Mouse (Mus musculus) embryo, embryonic 9.5 days (tissue): ENCODE results near the gene Cldn7.
"Not testable (repeated sequence)": the region's sequence is repeated elsewhere in the genome, so short reads cannot be mapped to it uniquely, and the experiment has no call there.

ENCODE experiments used
- DNase-seq: peaks from one replicate; pipeline ENCODE4 v3.0.0-alpha.2; 2017; ENCODE audit errors: extremely low spot score

Cldn7 gene

DNA sequence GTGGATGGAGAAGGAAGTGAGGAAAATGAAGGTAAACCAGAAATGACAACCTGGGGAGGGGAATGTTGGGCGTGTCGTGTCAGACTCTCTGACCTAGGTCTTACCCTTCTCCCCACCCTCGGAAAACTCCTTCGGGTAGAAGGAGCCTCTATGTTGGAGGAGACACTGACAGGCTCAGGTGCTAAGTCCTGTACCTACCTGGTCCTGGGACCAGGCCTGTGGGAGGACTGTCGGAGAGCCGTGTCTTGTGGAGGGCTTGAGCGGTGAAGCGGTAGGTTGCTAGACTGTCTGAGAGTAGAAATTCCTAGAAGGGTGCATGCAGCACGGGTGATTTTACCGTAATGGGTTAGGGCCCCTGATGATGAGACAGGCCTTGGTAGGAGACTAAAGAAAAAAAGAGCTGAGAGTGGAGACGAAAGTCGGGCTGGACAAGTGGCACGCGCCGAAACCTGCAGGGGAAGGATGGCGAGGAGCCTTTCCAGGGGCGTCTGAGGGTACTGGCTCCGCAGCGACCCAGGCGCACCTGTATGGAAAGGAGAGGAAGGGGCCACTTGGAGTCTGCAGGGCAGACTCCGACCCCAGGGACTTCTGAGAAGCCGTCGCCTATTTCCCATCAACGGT, at the start of gene Cldn7:
Gene Cldn7 (plus strand): TSS at position 130 of the 621 bp plus-strand sequence.
- DNase-seq: peak; percentile 21

DNA sequence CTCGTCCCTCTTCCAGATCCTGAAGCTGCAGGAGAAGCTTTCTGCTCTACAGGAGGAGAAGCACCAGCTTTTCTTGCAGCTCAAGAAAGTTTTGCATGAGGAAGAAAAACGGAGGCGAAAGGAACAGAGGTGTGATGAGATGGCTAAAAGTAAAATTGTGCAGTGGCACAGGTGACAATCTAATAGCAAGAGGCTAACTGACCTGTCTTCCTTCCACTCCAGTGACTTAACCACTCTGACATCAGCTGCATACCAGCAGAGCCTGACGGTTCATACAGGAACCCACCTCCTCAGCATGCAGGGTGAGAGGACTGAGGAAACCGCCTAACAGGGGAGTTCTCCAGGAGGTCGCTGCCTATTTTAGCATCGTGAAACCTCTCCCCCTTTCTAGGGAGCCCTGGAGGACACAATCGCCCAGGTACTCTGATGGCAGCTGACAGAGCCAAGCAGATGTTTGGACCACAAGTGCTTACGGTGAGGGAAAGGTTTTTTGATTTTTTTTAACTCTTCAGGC, 49.6 kb upstream of the Cldn7 start:
- no peak for DNase-seq

DNA sequence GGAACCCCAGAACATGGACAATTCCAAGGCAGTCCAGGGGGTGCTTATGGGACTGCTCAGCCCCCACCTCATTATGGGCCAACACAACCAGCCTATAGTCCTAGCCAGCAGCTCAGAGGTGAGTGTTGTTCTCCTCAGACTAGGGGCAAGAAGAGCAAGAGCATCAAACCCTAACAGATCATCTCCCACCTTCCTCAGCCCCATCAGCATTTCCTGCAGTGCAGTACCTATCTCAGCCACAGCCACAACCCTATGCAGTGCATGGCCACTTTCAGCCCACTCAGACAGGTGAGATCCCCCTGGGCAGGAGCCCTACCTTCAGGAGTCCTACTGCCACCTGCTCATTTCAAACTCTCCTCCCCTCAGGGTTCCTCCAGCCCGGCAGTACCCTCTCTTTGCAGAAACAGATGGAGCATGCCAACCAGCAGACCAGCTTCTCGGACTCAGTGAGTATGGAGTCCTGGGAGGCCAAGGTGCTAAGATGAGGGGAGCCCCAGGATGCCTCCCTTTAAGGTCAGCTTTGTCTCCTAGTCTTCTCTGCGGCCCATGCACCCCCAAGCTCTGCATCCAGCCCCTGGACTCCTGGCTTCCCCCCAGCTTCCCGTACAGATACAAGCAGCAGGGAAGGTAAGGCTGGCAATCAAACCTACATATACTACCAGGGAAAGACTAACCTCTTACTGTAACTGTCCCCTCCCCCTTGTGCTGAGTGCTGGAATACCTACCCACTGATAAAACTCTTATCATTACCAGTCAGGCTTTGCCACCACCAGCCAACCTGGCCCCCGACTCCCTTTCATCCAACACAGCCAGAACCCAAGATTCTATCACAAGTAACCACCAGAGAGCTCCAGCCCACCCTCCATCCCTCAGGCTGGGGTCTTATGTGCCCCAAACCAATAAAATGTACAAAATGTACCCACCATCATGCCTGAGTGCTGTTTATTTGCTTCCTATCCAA, 48.6 kb upstream of the Cldn7 start:
- peak; percentile 27 for DNase-seq

DNA sequence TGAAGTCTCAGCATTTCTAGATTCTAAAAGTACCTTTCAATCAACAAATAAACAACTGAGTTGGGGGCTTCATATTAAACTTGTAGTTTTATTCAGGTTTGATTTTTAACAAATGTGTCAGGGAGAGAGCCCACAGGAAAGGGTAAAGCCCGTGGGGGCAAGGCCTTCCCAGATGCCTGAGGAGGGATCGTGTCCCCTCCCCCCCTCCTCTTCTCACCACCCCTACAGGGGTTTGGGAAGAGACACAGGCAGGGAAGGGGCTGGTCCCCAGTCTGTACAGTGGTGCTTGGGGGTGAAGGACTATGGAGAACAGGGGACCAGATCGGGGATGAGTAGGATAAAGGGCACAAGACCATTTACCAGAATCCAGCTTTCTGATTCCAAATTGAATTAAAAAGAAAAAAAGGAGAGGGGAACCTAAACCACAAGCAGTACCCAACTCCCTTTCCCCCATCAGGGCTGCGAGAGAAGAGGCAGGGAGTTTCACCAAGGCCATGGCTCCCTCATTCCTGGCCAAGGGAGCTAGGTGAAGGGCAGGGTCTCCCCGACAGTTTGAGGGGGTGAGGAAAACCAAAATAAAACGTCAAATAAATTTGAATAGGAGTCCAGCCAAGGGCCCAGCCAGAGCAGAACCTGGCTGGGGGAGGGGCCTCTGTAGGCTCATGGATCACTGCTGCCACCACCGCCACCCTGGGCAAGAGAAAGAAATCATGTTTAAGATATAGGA, 47.8 kb upstream of the Cldn7 start:
- DNase-seq: not testable (repeated sequence)

DNA sequence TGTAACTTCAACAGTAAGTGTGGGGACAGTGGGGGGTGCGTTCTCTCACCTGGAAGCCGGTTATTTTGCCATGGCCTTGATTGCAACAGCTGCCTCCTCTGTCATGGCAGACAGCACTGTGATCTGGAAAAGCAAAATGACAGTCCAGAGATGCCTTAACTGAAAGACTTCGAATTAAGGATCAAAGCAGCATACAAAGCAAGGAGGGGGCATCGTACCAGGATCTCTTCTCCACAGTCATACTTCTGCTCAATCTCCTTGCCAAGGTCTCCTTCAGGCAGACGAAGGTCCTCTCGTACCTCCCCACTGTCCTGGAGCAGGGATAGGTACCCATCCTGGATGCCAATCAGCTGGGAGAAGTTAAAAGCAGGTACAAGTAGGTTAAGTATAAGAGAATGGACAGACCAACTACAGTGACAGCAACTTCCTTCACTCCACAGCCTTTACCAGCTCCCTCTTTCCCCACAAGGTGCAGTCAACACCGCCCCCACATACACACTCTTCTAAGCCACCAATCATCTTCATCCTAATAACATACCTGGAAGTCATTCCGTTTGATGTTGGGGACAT, 47.1 kb upstream of the Cldn7 start:
- no peak for DNase-seq

DNA sequence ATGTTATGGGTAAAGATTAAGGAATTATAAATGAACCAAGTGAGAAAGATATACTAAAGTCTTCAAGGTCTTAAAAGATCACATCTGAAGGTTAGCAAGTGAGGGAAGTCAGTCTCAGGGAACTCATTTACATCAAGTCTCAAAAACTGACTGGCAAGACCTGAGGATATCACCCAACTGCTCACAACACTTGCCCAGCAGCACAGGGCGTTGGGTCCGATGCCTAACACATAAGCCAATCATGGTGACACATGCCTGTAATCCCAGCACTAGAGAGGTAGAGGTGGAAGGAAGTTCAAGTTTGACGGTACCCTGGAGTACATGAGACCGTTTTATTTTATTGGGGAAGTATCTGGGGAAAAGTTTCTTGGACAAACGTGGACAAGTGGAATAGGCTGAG, 46.5 kb upstream of the Cldn7 start:
- DNase-seq: no peak

DNA sequence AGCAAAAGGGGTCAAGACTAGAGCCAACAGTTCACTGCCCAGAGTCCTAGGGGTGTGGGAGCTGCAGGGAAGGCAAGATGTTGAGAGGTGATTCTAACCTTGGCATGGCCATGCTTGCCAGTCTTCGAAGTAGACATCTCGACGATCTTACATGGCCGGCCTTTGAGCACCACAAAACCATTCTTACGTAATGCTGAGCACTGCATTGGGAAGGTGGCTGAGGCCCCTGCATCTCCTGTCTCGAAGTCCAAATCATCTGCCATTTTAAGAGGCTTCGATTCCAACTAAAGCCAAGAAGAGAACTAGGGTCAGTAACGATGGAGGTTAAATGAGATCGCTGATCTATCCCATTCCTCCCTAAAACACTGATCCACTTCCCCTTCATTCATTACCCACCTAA, 45.5 kb upstream of the Cldn7 start:
- no peak for DNase-seq

DNA sequence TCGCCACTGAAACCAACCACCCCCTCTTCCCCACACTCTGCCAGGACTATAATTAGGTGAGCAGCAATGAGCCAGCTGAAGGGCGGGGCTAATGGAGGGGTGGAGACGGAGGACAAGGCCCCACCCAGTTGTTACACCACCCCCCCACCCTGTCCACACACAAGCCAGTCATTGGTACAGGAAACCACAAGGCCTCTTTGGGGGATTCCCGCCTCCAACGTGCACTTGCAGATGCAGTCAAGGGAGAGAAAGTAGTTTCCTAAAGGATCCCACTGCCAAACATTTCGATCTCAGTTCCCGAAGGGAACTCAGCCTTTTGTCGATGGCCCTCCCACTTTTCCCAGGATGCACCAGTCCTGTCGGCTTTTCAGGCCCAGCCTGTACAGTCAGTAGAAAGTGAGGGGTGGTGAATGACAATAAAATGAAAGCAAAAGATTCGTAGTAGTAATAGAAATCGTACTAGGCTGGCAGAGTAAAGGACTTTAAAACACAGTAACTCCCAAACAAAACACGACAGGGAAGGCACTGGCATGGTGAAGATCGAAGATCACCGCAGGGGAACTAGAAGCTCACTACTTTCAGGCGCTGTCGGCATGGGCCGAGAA, 44.8 kb upstream of the Cldn7 start:
- DNase-seq: peak; percentile 69

DNA sequence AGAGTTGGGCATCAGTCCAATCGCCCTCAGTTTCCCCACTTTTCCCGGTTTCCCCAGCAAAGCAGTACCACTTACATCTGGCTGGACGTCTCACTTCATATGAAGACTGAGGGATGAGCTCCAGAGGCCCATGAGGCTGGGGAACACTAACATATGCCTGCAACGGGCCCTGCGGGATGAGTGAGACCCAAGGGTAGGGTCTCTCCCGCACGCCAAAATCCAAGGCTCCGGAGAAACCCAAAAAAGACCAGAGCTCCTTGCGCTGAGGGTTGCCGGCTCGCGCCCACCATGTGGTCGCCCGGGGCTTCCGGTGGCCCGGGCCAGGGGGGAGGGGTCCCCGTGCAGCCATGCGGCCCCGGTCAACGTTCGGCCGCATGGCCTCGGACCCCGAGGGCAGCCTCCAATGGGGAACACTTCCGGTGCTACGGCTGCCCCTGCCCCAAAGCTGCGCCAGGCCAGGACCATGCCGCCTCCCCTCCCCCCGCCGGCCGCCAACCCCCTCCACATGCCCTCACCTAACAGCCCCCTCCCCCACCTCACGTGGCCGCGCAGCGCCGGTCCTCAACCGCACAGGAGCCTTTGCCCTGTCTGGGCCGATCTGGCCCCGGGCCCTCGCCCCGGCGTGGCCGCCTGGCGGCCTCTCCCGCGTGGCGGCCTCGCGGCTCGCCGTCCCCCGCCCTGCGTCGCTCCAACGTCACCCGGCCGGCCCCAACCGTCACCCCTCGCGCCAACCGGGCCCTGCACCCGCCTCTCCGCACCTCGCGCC, 44.1 kb upstream of the Cldn7 start:
- peak; percentile 74 for DNase-seq

DNA sequence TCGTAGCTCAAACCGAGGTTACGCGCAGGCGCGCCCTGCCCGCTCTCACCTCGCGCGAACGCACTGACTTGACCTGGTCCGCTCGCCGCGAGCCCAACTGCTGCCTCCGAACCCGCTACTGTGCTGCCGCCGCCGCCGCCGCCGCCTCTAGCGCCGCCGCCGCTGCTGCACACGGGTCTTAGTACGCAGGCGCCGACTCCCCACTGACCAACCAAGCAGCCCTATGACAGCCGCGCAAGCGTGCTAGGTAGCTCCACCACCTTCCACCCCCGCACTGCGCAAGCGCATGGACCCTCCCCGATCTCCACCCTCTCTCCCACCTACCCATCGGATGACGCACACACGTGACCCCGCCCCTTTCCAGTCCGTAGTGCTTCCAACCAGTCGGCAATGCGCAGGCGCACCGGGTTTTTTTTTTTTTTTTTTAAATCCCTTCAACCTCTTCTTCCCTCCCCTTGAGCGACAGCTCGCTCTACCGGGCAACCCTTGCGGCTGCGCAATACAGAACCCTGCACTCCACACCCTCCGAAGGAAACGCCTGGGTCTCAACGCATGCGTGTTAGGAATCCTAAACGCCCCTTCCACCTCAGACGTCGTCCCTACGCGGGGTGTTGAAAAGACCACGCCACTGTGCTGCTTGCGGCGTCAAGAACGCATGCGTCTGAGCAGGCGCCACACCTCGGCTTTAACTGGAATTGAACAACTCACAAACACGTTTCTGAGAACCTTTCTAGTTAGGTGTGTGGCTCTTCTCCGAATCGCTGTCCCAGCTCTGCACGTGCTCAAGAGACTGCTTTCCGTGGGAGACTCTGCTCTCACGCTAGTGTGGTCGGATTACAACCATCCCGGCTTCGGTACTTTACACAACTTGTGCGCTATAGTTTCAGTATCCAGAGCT, 43.2 kb upstream of the Cldn7 start, which contains the start of gene Eif5a:
Gene Eif5a (minus strand): TSS at position 845 of the 898 bp plus-strand sequence.
- peak; percentile 100 for DNase-seq

DNA sequence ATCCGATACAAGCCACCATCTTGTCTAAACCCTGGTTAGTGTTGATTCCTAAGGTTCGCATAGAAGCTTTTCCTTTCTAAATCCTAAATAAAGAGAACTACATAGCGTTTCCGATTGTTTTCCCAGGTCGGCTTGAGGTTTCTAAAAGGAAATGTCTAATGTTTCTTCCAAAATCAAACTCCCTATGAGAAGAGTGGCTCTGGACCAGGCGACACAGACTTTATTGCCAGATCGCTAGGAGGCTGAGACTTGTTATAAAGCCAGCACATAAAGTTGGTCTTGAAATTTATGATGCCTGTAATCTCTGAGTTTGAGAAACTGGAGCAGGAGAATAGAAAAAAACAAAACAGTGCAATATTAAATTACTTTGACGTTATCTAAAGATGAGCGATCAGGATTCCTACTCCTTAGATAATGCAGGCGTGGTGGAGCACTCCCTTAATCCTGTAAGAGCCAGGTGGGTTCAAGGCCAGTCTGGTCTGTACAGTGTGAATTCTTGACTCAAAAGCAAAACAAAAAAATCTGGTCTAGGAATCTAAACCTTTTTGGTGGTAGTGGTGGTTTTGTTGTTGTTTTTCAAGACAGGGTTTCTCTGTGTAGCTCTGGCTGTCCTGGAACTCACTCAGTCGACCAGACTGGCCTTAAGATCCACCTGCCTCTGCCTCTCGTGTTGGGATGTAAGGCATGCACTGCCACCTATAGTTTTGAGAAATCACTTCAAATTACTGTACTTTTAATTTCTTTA, 42.4 kb upstream of the Cldn7 start:
- no peak for DNase-seq

DNA sequence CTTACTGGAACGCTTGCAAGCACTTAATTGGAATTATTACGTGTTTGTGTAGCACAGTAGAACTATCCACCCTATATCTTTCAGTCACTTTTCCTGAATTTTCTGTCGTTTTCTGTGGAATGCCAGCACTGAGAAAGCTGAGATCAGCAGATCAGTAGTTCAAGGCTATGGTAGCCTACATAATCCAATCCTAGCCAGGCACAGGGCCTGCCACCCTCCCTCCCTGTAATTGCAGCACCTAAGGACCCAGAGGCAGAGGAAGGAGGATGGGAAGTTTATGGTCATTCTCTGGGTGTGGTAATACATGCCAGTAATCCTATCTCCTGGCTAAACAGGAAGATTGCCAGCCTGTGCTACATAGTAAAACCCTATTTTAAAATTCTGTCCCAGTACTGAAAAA, 41.8 kb upstream of the Cldn7 start:
- no peak for DNase-seq

DNA sequence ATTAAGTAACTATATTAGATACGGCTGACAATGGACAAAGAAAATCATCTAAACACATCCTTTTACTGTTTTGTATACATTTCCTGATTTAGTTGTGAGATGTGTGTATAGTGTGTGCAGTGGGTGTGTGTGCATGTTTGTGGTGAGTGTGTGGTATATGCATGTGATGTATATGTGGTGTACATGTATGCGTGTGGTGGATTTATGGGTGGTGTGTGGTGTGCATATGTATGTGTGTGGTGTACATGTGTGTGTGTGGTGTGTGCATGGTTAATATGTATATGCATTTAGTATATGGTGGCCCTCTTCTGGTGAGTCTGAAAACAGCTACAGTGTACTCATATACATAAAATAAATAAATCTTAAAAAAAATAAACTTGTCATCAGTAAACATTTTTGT, 37.1 kb upstream of the Cldn7 start:
- no peak for DNase-seq

DNA sequence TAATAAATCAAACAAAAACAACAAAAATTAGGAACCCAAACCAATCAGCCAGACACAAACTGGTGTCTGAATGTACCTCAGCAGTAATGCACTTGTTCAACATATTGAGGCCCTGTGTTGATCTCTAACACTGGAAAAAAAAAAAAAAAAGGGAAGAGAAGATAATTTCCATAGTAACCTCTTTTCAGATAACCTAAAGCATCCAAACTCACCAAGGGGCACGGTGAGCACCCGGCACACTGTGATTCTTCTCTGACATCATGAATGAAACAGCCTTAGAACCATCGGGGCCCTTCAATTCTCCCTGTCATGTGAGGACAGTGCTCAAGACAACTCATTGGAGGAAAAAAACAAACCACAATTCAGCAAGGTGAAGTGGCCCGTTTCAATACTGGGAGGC, 34.9 kb upstream of the Cldn7 start:
- no peak for DNase-seq

DNA sequence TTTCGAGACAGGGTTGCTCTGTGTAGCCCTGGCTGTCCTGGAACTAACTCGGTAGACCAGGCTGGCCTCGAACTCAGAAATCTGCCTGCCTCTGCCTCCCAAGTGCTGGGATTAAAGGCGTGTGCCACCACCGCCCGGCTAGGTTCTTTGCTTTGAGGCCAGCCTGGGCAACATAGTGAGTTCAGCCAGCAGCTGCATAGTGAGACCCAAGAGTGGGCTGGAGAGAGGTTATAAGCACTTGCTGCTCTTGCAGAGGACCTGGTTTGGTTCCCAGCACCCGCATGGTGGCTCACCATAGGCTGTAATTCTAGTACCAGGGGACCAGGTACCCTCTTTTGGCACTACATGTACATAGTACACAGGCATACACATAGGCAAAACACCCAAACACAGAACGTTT, 34.4 kb upstream of the Cldn7 start:
- DNase-seq: not testable (repeated sequence)

DNA sequence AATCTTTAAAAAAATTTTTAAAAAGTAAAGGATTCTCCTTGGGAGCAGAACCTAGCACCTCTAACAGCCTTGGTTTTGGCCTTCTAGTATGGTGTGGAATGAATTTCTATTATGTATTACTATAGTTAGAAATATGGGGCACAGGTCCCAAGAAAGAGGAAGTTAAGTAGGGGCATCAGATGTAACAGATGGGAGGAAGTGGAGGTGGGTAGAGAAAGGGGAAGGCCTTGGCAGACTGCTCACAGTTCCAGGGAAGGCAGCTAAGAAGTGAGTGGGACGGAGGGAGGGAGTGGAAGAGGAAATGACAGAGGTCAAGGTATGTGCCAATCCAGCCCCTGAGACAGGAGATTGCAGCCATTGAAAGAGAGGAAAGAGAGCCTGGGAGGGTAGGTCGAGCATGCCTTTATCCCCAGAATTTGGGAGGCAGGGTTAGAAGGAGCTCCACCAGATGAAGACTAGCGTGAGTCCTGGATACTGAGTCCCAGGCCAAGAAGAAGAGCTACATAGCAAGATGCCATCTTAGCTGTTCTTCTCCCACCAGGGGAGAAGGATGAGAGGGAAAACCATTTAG, 33.5 kb upstream of the Cldn7 start:
- no peak for DNase-seq

DNA sequence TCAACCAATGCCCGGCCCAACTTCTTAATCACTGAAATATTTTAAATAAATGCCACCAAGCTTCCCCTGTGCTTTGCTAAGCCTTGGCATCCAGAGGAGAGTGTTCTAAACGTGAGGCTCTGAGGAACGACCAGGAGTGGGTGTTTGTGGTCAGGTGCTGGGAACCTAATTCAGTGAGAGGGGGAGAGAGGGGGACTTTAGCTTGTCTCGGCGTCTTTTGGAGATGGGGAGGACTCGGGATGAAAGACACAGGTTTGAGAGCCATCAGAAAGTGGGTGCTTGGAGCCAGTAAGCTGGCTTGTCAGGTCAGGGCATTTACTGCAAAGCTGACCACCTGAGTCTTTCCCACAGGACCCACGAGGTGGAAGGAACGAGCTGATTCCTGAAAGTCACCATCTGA, 32.8 kb upstream of the Cldn7 start:
- DNase-seq: no peak

DNA sequence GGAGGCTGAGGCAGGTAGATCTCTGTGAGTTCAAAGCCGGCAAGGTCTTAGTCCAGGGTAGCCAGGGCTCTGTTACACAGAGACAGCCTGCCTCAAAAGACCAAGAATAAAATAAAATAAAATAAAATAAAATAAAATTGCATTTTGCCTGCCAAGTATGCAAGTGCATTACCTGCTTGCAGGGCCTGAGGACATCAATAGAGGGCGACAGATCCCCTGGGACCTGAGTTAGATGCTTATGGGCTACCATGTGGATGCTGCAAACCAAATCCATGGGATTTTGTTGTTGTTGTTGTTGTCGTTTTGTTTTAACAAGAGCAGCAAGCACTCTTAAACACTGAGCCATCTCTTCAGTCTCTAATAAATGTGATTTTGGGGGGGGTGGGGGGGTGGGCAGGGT, 32.3 kb upstream of the Cldn7 start:
- DNase-seq: no peak

DNA sequence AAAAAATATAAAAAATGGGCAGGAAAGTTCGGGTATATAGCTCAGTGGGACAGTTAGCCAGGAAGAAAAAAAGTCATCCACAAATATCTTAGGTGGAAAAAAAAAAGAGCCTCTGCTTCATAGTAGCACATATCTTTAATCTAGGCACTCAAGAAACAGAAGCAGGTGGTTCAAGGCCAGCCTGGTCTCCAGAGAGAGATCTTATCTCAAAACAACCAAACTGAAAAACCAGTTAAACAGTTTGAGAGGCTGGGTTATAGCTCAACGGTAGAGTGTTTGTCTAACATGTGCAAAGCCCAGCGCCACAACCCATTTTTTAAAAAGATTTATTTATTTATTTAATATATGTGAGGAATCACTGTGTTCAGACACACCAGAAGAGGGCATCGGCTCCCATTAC, 31.5 kb upstream of the Cldn7 start:
- DNase-seq: no peak
